25 mouse cellular contexts compared by ENCODE assay signal in the genomic region with DNA sequence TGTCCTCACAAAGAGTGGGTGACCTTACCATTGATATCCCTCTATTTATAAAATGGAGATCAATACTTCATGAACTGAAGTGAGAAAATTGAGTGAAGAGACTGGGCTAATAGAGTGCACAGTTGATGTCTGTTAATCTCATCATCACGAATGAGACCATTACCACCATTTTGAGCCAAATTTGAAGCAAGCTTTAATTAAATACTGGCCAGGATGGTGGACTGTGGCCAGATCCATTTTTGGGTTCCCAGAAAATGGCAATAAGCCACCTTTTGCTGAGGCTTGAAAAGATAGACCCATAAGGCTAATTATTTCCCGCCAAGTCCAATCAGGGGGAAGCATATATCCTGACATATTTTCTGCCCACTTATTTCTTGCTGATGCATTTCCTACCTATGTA.
DNase-seq lines count a peak whose midpoint lies in the region; ATAC-seq lines count a peak whose summit lies in the region.
"Had no signal": no experiment of that assay in that cellular context is flagged by ENCODE, and none has a peak within 500 bp of the region (broad histone marks: within the 10 kb centered on the region; RNA-seq: fewer than 3 reads in every experiment).

No protein-coding gene starts in this region.

- no peak overlapping the region for H3K9ac ChIP-seq in forebrain, embryonic 14.5 days (ENCODE audit: low read length)
- no peak overlapping the region for H3K9ac ChIP-seq in forebrain, embryonic 15.5 days (replicated peaks)
- H3K9ac ChIP-seq in neural tube, embryonic 15.5 days (replicated peaks), result no peak overlapping the region
- H3K9ac ChIP-seq: embryonic facial prominence, embryonic 13.5 days; forebrain, embryonic 12.5 days; forebrain, postnatal 0 days; hindbrain, embryonic 15.5 days; intestine, embryonic 15.5 days had no signal

- 85% methylated on average over 2 of the region's 2 CpGs for WGBS in forebrain, embryonic 14.5 days
- 73% methylated on average over 2 of the region's 2 CpGs for WGBS in forebrain, embryonic 15.5 days
- WGBS in neural tube, embryonic 15.5 days, result 80% methylated on average over 2 of the region's 2 CpGs

- H3K9me3 ChIP-seq in forebrain, embryonic 14.5 days (replicated peaks; ENCODE audit: control insufficient read depth, low read length), result no peaks in the 10 kb centered on the region
- H3K9me3 ChIP-seq in forebrain, embryonic 15.5 days, result no peaks in the 10 kb centered on the region
- H3K9me3 ChIP-seq in neural tube, embryonic 15.5 days (replicated peaks), result no peaks in the 10 kb centered on the region
- H3K9me3 ChIP-seq: embryonic facial prominence, embryonic 10.5 days; embryonic facial prominence, embryonic 13.5 days; forebrain, embryonic 12.5 days; hindbrain, embryonic 15.5 days; intestine, embryonic 15.5 days had no signal

- H3K27me3 ChIP-seq in forebrain, embryonic 14.5 days (replicated peaks; ENCODE audit: control insufficient read depth, insufficient read depth, low read length), result no peaks in the 10 kb centered on the region
- no peaks in the 10 kb centered on the region for H3K27me3 ChIP-seq in forebrain, embryonic 15.5 days
- H3K27me3 ChIP-seq in neural tube, embryonic 15.5 days (replicated peaks), result no peaks in the 10 kb centered on the region
- H3K27me3 ChIP-seq: embryonic facial prominence, embryonic 13.5 days; forebrain, embryonic 12.5 days; hindbrain, embryonic 15.5 days; intestine, embryonic 15.5 days had no signal

- intact Hi-C loops in left cerebral cortex, postnatal 4 days (cut with DNase I), result no loop called here

- H3K4me1 ChIP-seq in forebrain, embryonic 14.5 days (ENCODE audit: control insufficient read depth, insufficient read depth, low read length), result no peaks in the 10 kb centered on the region
- no peaks in the 10 kb centered on the region for H3K4me1 ChIP-seq in forebrain, embryonic 15.5 days
- no peaks in the 10 kb centered on the region for H3K4me1 ChIP-seq in neural tube, embryonic 15.5 days
- H3K4me1 ChIP-seq: embryonic facial prominence, embryonic 10.5 days; embryonic facial prominence, embryonic 13.5 days; forebrain, embryonic 12.5 days; hindbrain, embryonic 15.5 days; intestine, embryonic 15.5 days had no signal

- no peaks in the 10 kb centered on the region for H3K36me3 ChIP-seq in forebrain, embryonic 14.5 days (ENCODE audit: control insufficient read depth, insufficient read depth, low read length)
- no peaks in the 10 kb centered on the region for H3K36me3 ChIP-seq in forebrain, embryonic 15.5 days
- H3K36me3 ChIP-seq in neural tube, embryonic 15.5 days, result no peaks in the 10 kb centered on the region
- H3K36me3 ChIP-seq: embryonic facial prominence, embryonic 10.5 days; embryonic facial prominence, embryonic 13.5 days; forebrain, embryonic 12.5 days; hindbrain, embryonic 15.5 days; intestine, embryonic 15.5 days had no signal

- ATAC-seq in forebrain, embryonic 14.5 days, result peak; percentile 25; the same call in 1 of the 2 replicates
- ATAC-seq in forebrain, embryonic 15.5 days (replicated peaks), result no peak
- ATAC-seq in neural tube, embryonic 15.5 days (ENCODE audit: low FRiP score), result peak; percentile 21; the same call in 1 of the 2 replicates
- ATAC-seq: activated CD4-positive, CD25-positive, alpha-beta regulatory T cell, adult 4 months; CD4-positive, CD25-positive, alpha-beta regulatory T cell, adult 4 months; forebrain, postnatal 0 days; intestine, embryonic 15.5 days had no signal

- H3K4me3 ChIP-seq in forebrain, embryonic 14.5 days (ENCODE audit: low read depth, low read length), result no peak overlapping the region
- H3K4me3 ChIP-seq in forebrain, embryonic 15.5 days, result no peak overlapping the region
- H3K4me3 ChIP-seq in neural tube, embryonic 15.5 days (replicated peaks), result no peak overlapping the region
- H3K4me3 ChIP-seq: embryonic facial prominence, embryonic 10.5 days; embryonic facial prominence, embryonic 13.5 days; erythroblast, embryonic 14.5 days; forebrain, embryonic 12.5 days; gastrocnemius, adult 2 months; hindbrain, embryonic 15.5 days; intestine, embryonic 15.5 days had no signal

- DNase-seq in forebrain, embryonic 14.5 days (ENCODE audit: low spot score), result peak; percentile 36
- DNase-seq in left cerebral cortex, postnatal 4 days, result peak; percentile 36
- no peak for DNase-seq in left cerebral cortex, adult 18-20 months (ENCODE audit: low spot score in 2 of 2)
- no peak for DNase-seq in neural tube, embryonic 10.5 days (ENCODE audit: extremely low spot score, low spot score)
- no peak for DNase-seq in lung, postnatal 10 days
- DNase-seq: adrenal gland, postnatal 10 days; adrenal gland, postnatal 36 days; cerebellum, adult 11-12 months; cerebellum, adult 8-10 months; forebrain, postnatal 0 days; gastrocnemius, adult 2 months; gastrocnemius, postnatal 14 days; heart, adult 11 months; kidney, adult 11 months had no signal

- H3K4me2 ChIP-seq in forebrain, embryonic 14.5 days (ENCODE audit: low read length), result no peak overlapping the region
- no peak overlapping the region for H3K4me2 ChIP-seq in forebrain, embryonic 15.5 days (replicated peaks)
- no peak overlapping the region for H3K4me2 ChIP-seq in neural tube, embryonic 15.5 days
- H3K4me2 ChIP-seq: embryonic facial prominence, embryonic 13.5 days; forebrain, embryonic 12.5 days; heart, embryonic 11.5 days; hindbrain, embryonic 15.5 days; intestine, embryonic 15.5 days had no signal

- no peak overlapping the region for H3K27ac ChIP-seq in forebrain, embryonic 14.5 days (ENCODE audit: low read depth, low read length)
- H3K27ac ChIP-seq in forebrain, embryonic 15.5 days (replicated peaks), result no peak overlapping the region
- no peak overlapping the region for H3K27ac ChIP-seq in neural tube, embryonic 15.5 days (replicated peaks)
- H3K27ac ChIP-seq: embryonic facial prominence, embryonic 10.5 days; embryonic facial prominence, embryonic 13.5 days; forebrain, embryonic 12.5 days; gastrocnemius, adult 2 months; hindbrain, embryonic 15.5 days; intestine, embryonic 15.5 days had no signal

Comparison
In these comparisons a context has a peak if more than half of its experiments do, and no peak if none do; other contexts are left out.
1. DNase-seq: peak in forebrain, embryonic 14.5 days (single experiment) and left cerebral cortex, postnatal 4 days (single experiment); none in left cerebral cortex, adult 18-20 months (0 of 2), neural tube, embryonic 10.5 days (single experiment) and lung, postnatal 10 days (single experiment).